Mouse (Mus musculus) heart, embryonic 12.5 days (tissue): ENCODE data around the gene Arhgap9. TPM values are rescaled to one million over a fixed set of nuclear protein-coding genes. Genes with fewer than 3 reads are reported as not detected.

ENCODE experiments used
- ATAC-seq: fragments of 200-750 bp; cut with Nextera tagmentation; 2 replicates; pipeline ENCODE4 v1.8.0; 2017; ENCODE audit warnings: moderate TSS enrichment, moderate library complexity; ENCODE audit not compliant: insufficient number of reproducible peaks, low FRiP score
- H3K27ac ChIP-seq: fragments of 300-500 bp; sonication (generic); 2 replicates; pipeline ENCODE4 v1.5.1; 2016; ENCODE audit warnings: mild to moderate bottlenecking, moderate library complexity; ENCODE audit not compliant: poor library complexity, severe bottlenecking
- H3K27me3 ChIP-seq: fragments of 300-500 bp; sonication (generic); replicated peaks from 2 replicates; pipeline ENCODE4 v1.6.1; 2016; ENCODE audit warnings: mild to moderate bottlenecking, moderate library complexity
- H3K36me3 ChIP-seq: fragments of 300-500 bp; sonication (generic); 2 replicates; pipeline ENCODE4 v1.6.1; 2016; ENCODE audit warnings: mild to moderate bottlenecking, moderate library complexity
- H3K4me1 ChIP-seq: fragments of 300-500 bp; sonication (generic); replicated peaks from 2 replicates; pipeline ENCODE4 v1.6.1; 2016; ENCODE audit warnings: mild to moderate bottlenecking
- H3K4me2 ChIP-seq: fragments of 300-500 bp; sonication (generic); 2 replicates; pipeline ENCODE4 v1.6.1; 2016; ENCODE audit warnings: mild to moderate bottlenecking, moderate library complexity
- H3K4me3 ChIP-seq: fragments of 300-500 bp; sonication (generic); 2 replicates; pipeline ENCODE4 v1.5.1; 2016; ENCODE audit warnings: mild to moderate bottlenecking
- H3K9ac ChIP-seq: fragments of 300-500 bp; sonication (generic); 2 replicates; pipeline ENCODE4 v1.6.1; 2016; ENCODE audit warnings: mild to moderate bottlenecking, moderate library complexity
- H3K9me3 ChIP-seq: fragments of 300-500 bp; sonication (generic); replicated peaks from 2 replicates; pipeline ENCODE4 v1.6.1; 2016; ENCODE audit warnings: mild to moderate bottlenecking, moderate library complexity
- WGBS: fragments of 180-500 bp; shearing (Covaris S2); methylation state at CpG from one replicate; pipeline ENCODE4 v1.1.7; 2016; 5-methylcytosine and 5-hydroxymethylcytosine counted together
- polyA plus RNA-seq: library from polyadenylated mRNA; unstranded; fragments of >200 nt; fragmentation: Nextera tagmentation; extraction: Ambion mirVana; gene quantifications from 2 replicates; pipeline ENCODE4 v1.2.1, GENCODE M21; 2016

The Arhgap9 gene
- polyA plus RNA-seq, 1 experiment from 2014 or later: 1.8 TPM

GRCm38 (mm10) chr10:127338930-127339682 is 17.3 kb downstream of the Arhgap9 start:
- Histone ChIP-seq H3K4me2 (peak overlapping the region; percentile 92), H3K27ac (no peak overlapping the region), H3K9me3 (no peaks in the 10 kb centered on the region), H3K9ac (peak overlapping the region; percentile 58), H3K36me3 (no peaks in the 10 kb centered on the region), H3K27me3 (peaks cover 50% of the 10 kb centered on the region), H3K4me1 (peaks cover 32% of the 10 kb centered on the region), H3K4me3 (peak overlapping the region; percentile 48)
- WGBS: under 1% methylated on average over 31 of the region's 31 CpGs
- peak; percentile 68 for ATAC-seq

- peaks cover 50% of the 10 kb centered on the region for H3K27me3 ChIP-seq
- H3K27ac ChIP-seq: no peak overlapping the region
- H3K9me3 ChIP-seq: no peaks in the 10 kb centered on the region
- peak overlapping the region; percentile 92 for H3K4me2 ChIP-seq
- peak overlapping the region; percentile 48 for H3K4me3 ChIP-seq
- H3K4me1 ChIP-seq: peaks cover 32% of the 10 kb centered on the region
- ATAC-seq: peak; percentile 40; the same call in 1 of the 2 replicates
- no peaks in the 10 kb centered on the region for H3K36me3 ChIP-seq
- H3K9ac ChIP-seq: peak overlapping the region; percentile 58
- WGBS: under 1% methylated on average over 42 of the region's 42 CpGs
These were observed 18.2 kb downstream of the Arhgap9 start for GRCm38 (mm10) chr10:127339683-127340576.

GRCm38 (mm10) chr10:127340577-127341359 is 19.0 kb downstream of the Arhgap9 start:
- peaks cover 32% of the 10 kb centered on the region for H3K4me1 ChIP-seq
- no peaks in the 10 kb centered on the region for H3K9me3 ChIP-seq
- no peaks in the 10 kb centered on the region for H3K36me3 ChIP-seq
- 0 out of 2 replicates have a peak overlapping the region, but pooled peaks have one; percentile 58 for H3K9ac ChIP-seq
- no peak for ATAC-seq
- H3K27ac ChIP-seq: no peak overlapping the region
- H3K4me3 ChIP-seq: peak overlapping the region; percentile 48
- 1% methylated on average over 27 of the region's 27 CpGs for WGBS
- H3K4me2 ChIP-seq: peak overlapping the region; percentile 92
- peaks cover 50% of the 10 kb centered on the region for H3K27me3 ChIP-seq

- H3K4me3 ChIP-seq: peak overlapping the region; percentile 48
- H3K27me3 ChIP-seq: peaks cover 49% of the 10 kb centered on the region
- H3K4me1 ChIP-seq: peaks cover 32% of the 10 kb centered on the region
- 0% methylated on average over 9 of the region's 11 CpGs for WGBS
- H3K27ac ChIP-seq: no peak overlapping the region
- no peaks in the 10 kb centered on the region for H3K36me3 ChIP-seq
- no peak for ATAC-seq
- peak overlapping the region; percentile 92 for H3K4me2 ChIP-seq
- no peaks in the 10 kb centered on the region for H3K9me3 ChIP-seq
- H3K9ac ChIP-seq: peak overlapping the region; percentile 64; the same call in 1 of the 2 replicates
These were observed 19.6 kb downstream of the Arhgap9 start for GRCm38 (mm10) chr10:127341360-127341690.

GRCm38 (mm10) chr10:127341891-127342639 is 20.3 kb downstream of the Arhgap9 start, which contains the start of gene Gli1:
Gene Gli1, minus strand, starts transcription at chr10:127341974.
- peak within 1 kb of the TSS; percentile 64; the same call in 1 of the 2 replicates for H3K9ac ChIP-seq
- H3K36me3 ChIP-seq: no peaks in the 10 kb centered on the region
- no peaks in the 10 kb centered on the region for H3K9me3 ChIP-seq
- ATAC-seq: no peak; the same call in 1 of the 2 replicates
- no peak within 1 kb of the TSS for H3K27ac ChIP-seq
- H3K27me3 ChIP-seq: peaks cover 43% of the 10 kb centered on the region
- peak within 1 kb of the TSS; percentile 92 for H3K4me2 ChIP-seq
- under 1% methylated on average over 29 of the region's 29 CpGs for WGBS
- H3K4me1 ChIP-seq: peaks cover 32% of the 10 kb centered on the region
- peak within 1 kb of the TSS; percentile 48 for H3K4me3 ChIP-seq

- no peak overlapping the region for H3K4me3 ChIP-seq
- H3K4me2 ChIP-seq: no peak overlapping the region
- ATAC-seq: no peak
- WGBS: 70% methylated on average over 3 of the region's 3 CpGs
- H3K9ac ChIP-seq: no peak overlapping the region
- H3K9me3 ChIP-seq: no peaks in the 10 kb centered on the region
- peaks cover 32% of the 10 kb centered on the region for H3K4me1 ChIP-seq
- H3K27ac ChIP-seq: no peak overlapping the region
- peaks cover 33% of the 10 kb centered on the region for H3K27me3 ChIP-seq
- H3K36me3 ChIP-seq: no peaks in the 10 kb centered on the region
These were observed 21.3 kb downstream of the Arhgap9 start for GRCm38 (mm10) chr10:127343029-127343428.

- Histone ChIP-seq H3K4me2 (no peak overlapping the region), H3K36me3 (no peaks in the 10 kb centered on the region), H3K27ac (no peak overlapping the region), H3K9ac (no peak overlapping the region), H3K9me3 (no peaks in the 10 kb centered on the region), H3K4me1 (peaks cover 16% of the 10 kb centered on the region), H3K27me3 (peaks cover 12% of the 10 kb centered on the region), H3K4me3 (no peak overlapping the region)
- no peak for ATAC-seq
- WGBS: 77% methylated on average over 3 of the region's 3 CpGs
These were observed 24.4 kb downstream of the Arhgap9 start for GRCm38 (mm10) chr10:127346173-127346572.

- Histone ChIP-seq H3K27me3 (peaks cover 12% of the 10 kb centered on the region), H3K9ac (no peak overlapping the region), H3K4me1 (peaks cover 8% of the 10 kb centered on the region; the same call in 1 of the 2 replicates), H3K4me3 (no peak overlapping the region), H3K27ac (no peak overlapping the region), H3K4me2 (no peak overlapping the region), H3K9me3 (no peaks in the 10 kb centered on the region), H3K36me3 (no peaks in the 10 kb centered on the region)
- no peak for ATAC-seq
- WGBS: 58% methylated on average over 4 of the region's 4 CpGs
These were observed 27.2 kb downstream of the Arhgap9 start for GRCm38 (mm10) chr10:127348957-127349356.

- no peaks in the 10 kb centered on the region for H3K9me3 ChIP-seq
- H3K9ac ChIP-seq: no peak overlapping the region
- no peak overlapping the region for H3K4me3 ChIP-seq
- H3K27ac ChIP-seq: no peak overlapping the region
- peaks cover 8% of the 10 kb centered on the region; the same call in 1 of the 2 replicates for H3K4me1 ChIP-seq
- H3K4me2 ChIP-seq: no peak overlapping the region
- no peaks in the 10 kb centered on the region for H3K36me3 ChIP-seq
- H3K27me3 ChIP-seq: peaks cover 15% of the 10 kb centered on the region
- no peak for ATAC-seq
- 71% methylated on average over 8 of the region's 8 CpGs for WGBS
These were observed 28.0 kb downstream of the Arhgap9 start for GRCm38 (mm10) chr10:127349810-127350209.
